Mouse (Mus musculus) common myeloid progenitor, adult 5-6 weeks (primary cell): Measurements from ENCODE around the gene Cfd. TPM values are rescaled to one million over a fixed set of nuclear protein-coding genes. Genes with fewer than 3 reads are reported as not detected.
"Not testable (repeated sequence)": the region's sequence is repeated elsewhere in the genome, so short reads cannot be mapped to it uniquely, and the experiment has no call there.

ENCODE experiments used
- ATAC-seq: replicated peaks from 2 replicates; pipeline ENCODE4 v1.8.0; 2016; ENCODE audit warnings: low read depth, mild to moderate bottlenecking, moderate TSS enrichment, inconsistent platforms; ENCODE audit not compliant: poor library complexity, severe bottlenecking
- total RNA-seq: library from RNA; stranded (forward); fragments of 200-1000, 187-1606 nt; gene quantifications from 2 replicates; pipeline ENCODE4 v1.2.3, GENCODE M21; 2017

The Cfd gene
- total RNA-seq, 1 experiment from 2014 or later: not detected

- peak; percentile 34 for ATAC-seq
These were observed 7.2 kb upstream of the Cfd start for GRCm38 (mm10) chr10:79883297-79884084.

- ATAC-seq: peak; percentile 31; the same call in 1 of the 2 replicates
These were observed 6.2 kb upstream of the Cfd start for GRCm38 (mm10) chr10:79884446-79884845.

DNA sequence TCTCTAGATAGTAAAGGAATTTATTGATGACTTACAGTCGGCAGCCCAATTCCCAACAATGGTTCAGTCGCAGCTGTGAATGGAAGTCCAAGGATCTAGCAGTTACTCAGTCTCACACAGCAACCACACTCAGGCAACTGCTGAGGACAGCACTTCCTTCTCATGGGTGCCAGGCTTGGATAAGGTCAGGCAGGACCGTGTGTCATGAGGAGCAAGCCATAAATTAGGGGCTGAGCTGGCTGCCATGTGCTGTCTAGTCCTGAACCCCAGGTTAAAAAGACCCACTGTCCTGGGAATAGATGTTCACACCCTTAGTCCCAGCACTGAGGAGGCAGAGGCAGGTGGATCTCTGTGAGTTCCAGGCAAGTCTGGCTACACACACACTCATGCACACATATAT lies 5.7 kb upstream of the Cfd start:
- ATAC-seq: not testable (repeated sequence)

DNA sequence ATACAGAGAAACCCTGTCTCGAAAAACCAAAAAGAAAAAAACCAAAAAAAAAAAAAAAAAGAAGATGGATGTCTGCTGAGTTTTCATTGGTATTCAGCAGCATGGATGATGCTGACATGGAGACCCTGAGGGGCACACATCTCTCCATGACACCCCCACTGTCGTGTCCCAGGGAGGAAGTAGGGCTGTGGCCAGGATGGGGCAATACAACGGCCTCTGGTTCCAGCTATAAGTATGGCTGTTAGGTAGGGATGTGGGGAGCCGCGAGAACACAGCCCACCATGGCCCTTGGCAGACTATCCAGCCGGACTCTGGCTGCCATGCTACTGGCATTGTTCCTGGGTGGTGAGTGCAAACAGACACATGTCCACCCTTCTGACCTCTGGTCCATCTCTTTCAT lies 4.6 kb upstream of the Cfd start, which contains the start of gene Elane:
Elane (plus strand) TSS at position 194 of the 400 bp plus-strand sequence.
- ATAC-seq: peak; percentile 24

DNA sequence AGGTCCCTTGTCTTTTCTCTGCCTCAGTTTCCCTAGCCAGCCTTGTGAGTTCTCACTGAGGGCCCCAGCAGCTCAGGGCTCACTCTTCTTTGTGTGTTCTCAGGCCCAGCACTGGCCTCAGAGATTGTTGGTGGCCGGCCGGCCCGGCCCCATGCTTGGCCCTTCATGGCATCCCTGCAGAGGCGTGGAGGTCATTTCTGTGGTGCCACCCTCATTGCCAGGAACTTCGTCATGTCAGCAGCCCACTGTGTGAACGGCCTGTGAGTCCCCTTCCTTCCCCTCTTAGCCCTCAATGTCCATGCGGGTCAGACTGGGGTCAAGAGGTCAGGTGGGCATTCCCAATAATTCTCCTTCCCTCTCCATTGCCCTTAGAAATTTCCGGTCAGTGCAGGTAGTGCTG lies 4.0 kb upstream of the Cfd start:
- no peak for ATAC-seq

GRCm38 (mm10) chr10:79889386-79889785 lies 1.3 kb upstream of the Cfd start:
- peak; percentile 19; the same call in 1 of the 2 replicates for ATAC-seq

DNA sequence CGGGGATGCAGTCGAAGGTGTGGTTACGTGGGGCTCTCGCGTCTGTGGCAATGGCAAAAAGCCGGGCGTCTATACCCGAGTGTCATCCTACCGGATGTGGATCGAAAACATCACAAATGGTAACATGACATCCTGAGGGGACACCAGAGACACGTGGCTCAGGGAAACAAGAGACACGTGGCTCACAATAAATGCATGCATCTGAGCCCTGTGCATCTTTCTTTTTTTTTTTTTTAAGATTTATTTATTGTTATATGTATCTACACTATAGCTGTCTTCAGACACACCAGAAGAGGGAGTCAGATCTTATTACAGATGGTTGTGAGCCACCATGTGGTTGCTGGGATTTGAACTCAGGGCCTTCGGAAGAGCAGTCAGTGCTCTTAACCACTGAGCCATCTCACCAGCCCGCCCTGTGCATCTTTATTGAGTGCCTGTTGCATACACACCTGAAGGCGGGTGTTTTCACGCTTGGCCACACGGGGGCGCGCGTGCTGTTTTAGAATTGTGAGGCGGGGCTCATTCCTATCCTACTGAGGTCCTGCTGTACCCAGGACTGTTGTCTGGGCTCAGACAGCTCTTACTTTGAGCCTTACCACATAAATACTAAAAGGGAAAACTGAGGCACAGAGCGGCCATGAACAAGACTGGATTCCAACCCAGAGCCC lies 1.9 kb downstream of the Cfd start:
- ATAC-seq: peak; percentile 70

DNA sequence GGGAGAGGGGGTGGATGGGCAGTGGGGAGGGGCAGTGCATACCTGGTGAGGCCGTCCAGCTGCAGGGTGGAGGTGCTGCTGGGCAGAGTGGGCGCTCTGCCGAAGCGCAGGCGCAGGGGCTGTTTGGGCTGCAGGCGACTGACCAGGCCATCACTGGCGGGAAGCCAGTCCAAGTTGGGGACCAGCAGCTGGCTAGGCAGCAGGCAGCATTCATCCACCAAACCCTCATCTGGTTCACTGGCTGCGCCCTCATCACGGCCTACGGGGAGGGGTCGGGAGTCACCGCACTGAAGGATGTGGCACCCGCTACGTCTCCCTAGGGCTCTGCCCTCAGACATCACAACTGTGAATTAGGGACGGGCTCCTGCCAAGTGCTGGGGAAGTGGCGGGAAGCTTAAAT lies 5.7 kb downstream of the Cfd start:
- no peak for ATAC-seq

DNA sequence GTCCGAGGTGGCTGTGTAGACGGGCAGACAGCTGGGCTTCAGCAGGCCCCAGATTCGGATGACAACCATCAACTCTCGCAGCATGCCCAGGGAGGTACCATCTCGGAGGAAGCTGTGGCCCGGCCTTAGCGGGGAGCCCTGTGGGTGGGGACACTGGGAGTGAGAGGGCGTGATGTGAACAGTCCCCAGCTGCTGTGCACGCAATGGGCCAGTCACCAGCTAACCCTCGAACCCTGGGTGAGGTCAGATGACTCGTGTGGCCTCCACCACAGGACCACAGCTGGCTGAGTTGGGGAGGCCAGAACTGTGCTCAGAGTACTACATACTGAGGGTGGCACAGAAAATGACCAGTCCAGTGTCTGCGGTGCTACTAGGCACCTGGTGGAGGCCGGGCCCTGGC lies 6.2 kb downstream of the Cfd start:
- ATAC-seq: no peak

DNA sequence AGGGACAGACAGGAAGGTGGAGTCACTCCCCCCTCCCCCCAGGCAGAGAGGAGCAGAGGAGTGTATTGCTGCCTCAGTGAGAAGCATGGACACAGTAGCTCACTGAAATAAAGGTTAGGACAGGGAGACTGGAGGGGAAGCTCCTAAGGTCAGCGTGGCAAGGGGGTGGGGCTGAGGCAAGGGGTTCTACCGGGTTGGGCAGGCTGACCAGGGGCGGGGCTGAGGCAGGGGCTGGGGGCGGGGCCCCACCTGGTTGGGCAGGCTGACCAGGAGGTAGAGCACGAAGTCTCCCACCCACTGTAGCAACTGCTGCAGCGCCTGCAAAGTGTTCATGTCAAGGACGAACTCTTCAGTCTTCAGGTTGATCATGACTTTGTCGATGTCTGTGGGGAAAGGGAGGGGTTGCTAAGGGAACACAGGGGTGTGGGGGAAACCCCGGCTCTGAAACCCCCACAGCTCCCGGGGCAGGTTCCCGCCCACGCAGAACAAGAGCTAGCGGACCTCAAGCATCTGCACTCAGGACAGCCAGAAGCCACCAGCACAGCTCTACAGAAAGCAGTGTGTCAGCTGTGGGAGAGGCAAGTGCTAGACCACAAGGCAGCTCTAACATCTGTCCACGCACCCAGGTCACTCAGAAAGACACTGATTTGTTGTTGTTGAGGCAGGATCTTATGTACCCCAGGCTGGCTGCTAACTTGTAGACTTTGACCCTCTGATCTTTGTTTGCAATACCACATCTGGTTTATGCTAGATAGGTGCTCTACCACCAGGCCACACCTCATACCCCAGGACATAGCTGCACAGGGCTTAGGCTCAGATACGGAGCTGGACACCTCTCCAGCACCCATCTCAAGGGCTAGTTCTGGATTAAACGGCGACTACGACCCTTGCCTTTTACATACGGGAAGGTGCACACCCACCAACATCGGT lies 6.9 kb downstream of the Cfd start:
- no peak for ATAC-seq

DNA sequence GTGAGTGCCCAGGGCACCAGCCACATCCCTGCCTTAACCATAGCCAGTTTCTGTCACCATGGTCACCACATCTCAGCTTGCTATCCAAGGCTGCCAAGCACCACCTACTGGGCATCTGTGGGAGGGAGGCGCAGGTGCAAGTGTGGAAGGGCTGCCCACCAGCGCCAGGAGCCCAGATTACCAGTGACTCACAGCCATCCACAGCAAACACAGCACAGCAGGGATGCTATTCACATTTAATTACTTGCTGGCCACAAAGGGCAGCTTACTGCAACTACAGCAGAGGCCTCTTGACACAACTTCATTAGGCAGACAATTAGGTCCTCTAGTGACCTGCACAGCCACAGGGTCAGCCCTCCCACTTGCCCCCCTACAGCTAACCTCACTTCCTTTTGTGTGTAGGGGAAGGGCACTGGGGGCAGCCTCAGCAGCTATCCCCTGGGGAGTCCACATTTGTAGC lies 10.3 kb downstream of the Cfd start:
- ATAC-seq: peak; percentile 21; the same call in 1 of the 2 replicates

DNA sequence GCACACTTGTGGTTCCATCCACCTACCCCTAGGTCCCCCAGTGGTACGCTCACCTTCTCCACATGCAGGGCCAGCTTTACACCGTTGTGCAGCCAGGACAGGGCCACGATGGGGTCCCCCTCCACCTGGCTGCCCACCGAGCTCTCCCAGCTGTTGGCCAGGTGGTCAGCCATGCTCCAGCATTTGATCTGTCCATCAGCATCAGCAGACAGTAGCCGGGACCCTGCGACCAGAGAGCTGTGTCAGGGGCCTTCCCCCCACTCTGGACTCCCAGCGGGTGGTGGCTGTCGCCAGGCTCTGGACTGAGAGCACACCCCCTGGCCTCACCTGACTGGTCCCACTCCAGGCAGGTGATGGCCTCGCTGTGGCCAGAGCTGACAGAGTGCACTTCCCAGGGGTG lies 16.1 kb downstream of the Cfd start:
- no peak for ATAC-seq

DNA sequence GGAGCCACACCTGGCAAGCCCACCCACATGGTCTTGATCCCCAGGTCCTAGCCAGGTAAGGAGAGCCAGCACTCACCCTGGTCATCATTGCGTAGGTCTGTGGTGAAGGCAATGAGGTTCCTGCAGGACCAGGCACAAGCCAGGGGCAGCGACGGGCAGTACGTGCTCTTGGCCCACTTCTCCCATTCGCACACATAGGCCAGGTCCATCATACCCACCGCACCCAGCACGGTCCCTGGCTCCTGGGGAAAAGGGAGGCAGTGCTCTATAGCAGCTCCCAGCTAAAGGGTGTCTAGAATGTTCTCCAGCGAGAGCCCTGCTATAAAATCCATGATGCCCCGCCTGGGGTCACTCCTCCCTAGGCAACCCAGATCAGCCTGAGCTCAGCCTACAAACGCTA lies 16.8 kb downstream of the Cfd start:
- ATAC-seq: no peak

DNA sequence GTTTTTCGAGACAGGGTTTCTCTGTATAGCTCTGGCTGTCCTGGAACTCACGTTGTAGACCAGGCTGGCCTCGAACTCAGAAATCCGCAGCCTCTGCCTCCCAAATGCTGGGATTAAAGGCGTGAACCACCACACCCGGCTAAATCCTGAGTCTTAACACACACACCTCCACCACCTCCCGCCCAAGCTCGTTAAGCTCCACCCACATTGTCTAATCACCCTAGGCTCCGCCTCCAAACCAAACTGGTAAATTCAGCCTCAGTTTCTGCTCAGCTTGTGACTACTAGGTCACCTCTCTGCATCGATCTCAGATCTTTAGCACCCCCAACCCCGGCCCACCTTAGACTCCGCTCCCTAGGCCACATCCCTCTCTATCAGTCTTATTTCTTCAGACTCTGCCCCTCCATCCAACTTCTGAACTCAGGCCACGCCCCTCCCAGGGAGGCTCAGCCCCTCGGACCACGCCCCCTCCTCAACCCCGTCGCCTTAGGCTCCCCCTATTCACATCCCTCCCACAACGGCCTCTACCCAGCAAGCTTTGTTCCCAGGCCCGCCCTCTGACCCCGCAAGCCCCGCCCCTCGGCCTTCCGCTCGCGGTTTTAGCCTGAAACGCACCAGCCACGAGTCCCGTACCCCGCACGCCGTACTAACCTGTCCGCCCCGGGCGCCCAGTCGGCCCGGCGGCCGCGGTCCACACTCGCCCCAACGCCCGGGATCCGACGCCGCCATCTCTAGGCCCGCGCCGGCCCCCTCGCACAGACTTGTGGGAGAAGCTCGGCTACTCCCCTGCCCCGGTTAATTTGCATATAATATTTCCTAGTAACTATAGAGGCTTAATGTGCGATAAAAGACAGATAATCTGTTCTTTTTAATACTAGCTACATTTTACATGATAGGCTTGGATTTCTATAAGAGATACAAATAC lies 17.8 kb downstream of the Cfd start, which contains the start of gene Med16:
Med16 (minus strand) TSS at position 757 of the 925 bp plus-strand sequence.
- ATAC-seq: peak; percentile 92

DNA sequence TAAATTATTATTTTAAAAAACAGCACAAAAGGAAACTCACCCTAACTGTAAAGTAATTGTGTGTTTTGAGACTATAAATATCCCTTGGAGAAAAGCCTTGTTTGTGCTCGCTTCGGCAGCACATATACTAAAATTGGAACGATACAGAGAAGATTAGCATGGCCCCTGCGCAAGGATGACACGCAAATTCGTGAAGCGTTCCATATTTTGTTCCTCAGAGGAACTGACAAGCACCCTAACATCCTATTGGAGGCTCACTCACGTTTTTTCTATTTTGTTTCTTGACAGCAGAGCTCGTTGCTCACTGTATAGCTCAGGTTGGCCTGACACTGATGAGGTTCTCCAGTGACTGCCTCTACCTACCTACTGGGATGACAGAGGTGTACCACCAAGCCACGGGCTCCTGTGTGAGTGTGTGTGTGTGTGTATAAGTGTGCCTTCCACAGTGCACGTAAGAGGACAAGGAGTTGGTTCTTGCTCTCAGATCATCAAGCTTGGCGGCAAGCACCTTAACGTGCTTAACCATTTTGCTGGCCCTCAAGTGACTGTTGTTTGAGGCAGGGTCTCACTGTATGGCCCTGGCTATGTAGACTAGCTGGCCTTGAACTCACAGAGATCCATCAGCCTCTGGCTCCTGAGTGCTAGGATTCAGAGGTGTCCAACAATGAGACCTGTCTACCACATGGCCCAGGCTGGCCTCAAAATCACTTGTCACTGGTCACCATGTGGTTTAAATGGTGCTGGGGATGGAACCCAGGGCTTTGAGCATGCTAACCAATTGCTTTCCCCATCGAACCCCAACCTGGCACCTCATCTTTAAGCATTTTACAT lies 18.7 kb downstream of the Cfd start:
- peak; percentile 27 for ATAC-seq

GRCm38 (mm10) chr10:79910556-79910955 lies 19.9 kb downstream of the Cfd start, which contains the start of gene Gm26602:
Gm26602 (plus strand) TSS chr10:79910856.
- no peak for ATAC-seq

DNA sequence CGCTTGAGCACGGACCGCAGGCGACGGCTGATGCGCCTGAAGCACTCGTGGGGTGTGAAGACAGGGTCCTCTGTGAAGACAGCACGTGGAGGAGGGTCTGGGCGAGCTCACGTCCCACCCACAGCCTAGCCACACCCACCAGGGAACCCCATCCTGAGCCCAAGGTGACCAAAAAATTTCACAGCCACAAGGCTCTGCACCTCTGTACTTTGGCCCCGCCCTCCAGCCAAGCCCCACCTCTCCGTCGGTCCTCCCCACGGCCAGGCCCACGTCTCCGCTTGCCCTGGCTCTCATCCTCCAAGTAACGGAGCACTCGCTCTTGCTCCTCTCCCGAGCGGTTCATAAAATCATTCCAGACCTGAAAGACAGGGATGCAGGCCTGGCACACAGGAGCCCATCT lies 21.8 kb downstream of the Cfd start:
- ATAC-seq: no peak
